ENCODE assay signal across 1 mouse cellular context in the genomic region with DNA sequence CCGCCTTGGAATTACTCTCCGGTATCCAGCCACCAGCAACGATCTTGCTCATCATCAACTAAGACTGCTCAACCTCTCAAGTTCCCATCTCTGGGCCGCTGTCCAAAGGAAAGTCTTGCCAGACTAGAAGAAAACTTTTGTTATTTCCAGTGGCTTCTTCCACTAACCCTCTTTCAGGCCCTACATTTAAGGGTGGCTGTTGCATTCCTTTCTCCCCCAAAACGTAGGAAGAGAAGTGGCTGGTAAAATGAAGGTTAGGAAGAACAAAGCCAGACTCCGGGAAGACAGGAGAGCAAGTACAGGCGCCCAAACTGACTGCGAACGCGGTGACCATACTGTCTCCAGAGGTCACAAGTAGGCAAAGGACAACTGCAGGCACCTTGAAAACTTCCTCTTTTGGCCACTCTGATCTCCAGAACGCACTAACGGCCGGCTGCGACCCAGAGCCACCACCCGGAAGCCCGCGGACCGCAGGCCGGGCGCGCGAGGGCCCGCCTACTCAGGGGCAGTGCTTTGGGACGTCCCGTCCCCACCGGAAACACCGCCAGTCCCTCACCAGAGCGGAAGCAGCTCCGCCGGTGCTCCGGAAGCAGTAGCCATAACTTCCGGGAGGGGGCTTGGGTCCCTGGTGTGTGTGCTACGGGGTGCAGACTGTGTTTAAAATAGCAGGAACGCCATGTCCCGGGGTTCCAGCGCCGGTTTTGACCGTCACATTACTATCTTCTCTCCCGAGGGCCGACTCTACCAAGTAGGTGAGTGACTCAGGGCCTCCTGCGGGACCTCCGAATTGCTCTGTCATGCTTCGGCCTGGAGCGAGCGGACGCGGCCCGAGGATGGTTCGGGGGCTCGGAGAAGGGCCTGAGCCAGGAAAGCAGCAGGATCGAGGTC.
A peak's percentile ranks its signal among the peaks of the same experiment; 100 is the strongest.
TF ChIP-seq lines count a peak whose summit lies in the region.

No protein-coding gene starts in this region.

TF ChIP-seq in CH12.LX, 34 proteins besides CTCF, POLR2A, EP300 and RAD21 (continued from another document):
- TF ChIP-seq SMC3 (IDR thresholded peaks at IDR 0.05; ENCODE audit: low read depth, low read length) (peak; percentile 42; the same call in 1 of the 2 replicates), PAX5 (IDR thresholded peaks at IDR 0.05; ENCODE audit: low read length) (no peak), ELF1 (IDR thresholded peaks at IDR 0.05; ENCODE audit: low read depth, low read length) (peak; percentile 98), USF1 (IDR thresholded peaks at IDR 0.05; ENCODE audit: low read depth, low read length) (no peak), CHD1 (IDR thresholded peaks at IDR 0.05; ENCODE audit: low read depth, low read length) (peak; percentile 93), E2F4 (IDR thresholded peaks at IDR 0.05; ENCODE audit: insufficient replicate concordance, low read depth, low read length) (no peak), KAT2A (IDR thresholded peaks at IDR 0.05; ENCODE audit: insufficient replicate concordance, low read length) (peak; percentile 94; the same call in 1 of the 2 replicates), CHD2 (IDR thresholded peaks at IDR 0.05; ENCODE audit: low read length) (peak; percentile 86), TCF12 (IDR thresholded peaks at IDR 0.05; ENCODE audit: low read depth, low read length) (peak; percentile 94), MAFK (IDR thresholded peaks at IDR 0.05; ENCODE audit: insufficient replicate concordance, low read length) (peak; percentile 40; the same call in 1 of the 2 replicates), MXI1 (IDR thresholded peaks at IDR 0.05; ENCODE audit: low read depth, low read length) (peak; percentile 80), ZC3H11A (IDR thresholded peaks at IDR 0.05; ENCODE audit: low read depth, low read length) (no peak), UBTF (IDR thresholded peaks at IDR 0.05; ENCODE audit: low read depth, low read length) (no peak), NELFE (IDR thresholded peaks at IDR 0.05; ENCODE audit: low read depth, low read length) (peak; percentile 85), GABPA (IDR thresholded peaks at IDR 0.05; ENCODE audit: insufficient replicate concordance, low read depth, low read length) (no peak; the same call in 1 of the 2 replicates), MEF2A (IDR thresholded peaks at IDR 0.05; ENCODE audit: borderline replicate concordance, low read depth, low read length) (peak; percentile 75; the same call in 1 of the 2 replicates), JUND (conservative IDR thresholded peaks at IDR 0.05; ENCODE audit: low read depth, low read length) (no peak), ETS1 (conservative IDR thresholded peaks at IDR 0.05; ENCODE audit: low read depth, low read length) (peak; percentile 45), HCFC1 (IDR thresholded peaks at IDR 0.05; ENCODE audit: low read depth, low read length) (peak; percentile 95), MAZ (IDR thresholded peaks at IDR 0.05; ENCODE audit: low read depth, low read length) (peak; percentile 91), MAX (IDR thresholded peaks at IDR 0.05; ENCODE audit: low read length) (peak; percentile 79), MYC (IDR thresholded peaks at IDR 0.05; ENCODE audit: low read depth, low read length) (no peak; the same call in 1 of the 2 replicates), ZKSCAN1 (IDR thresholded peaks at IDR 0.05; ENCODE audit: borderline replicate concordance, low read depth, low read length) (no peak), POLR2AphosphoS2 (IDR thresholded peaks at IDR 0.05; ENCODE audit: low read depth, low read length) (peak; percentile 84; the same call in 1 of the 2 replicates), TBP (conservative IDR thresholded peaks at IDR 0.05; ENCODE audit: low read depth, low read length) (peak; percentile 90), BHLHE40 (IDR thresholded peaks at IDR 0.05; ENCODE audit: low read depth, low read length) (peak; percentile 67), ZMIZ1 (IDR thresholded peaks at IDR 0.05; ENCODE audit: low read depth, low read length) (peak; percentile 82), ZNF384 (IDR thresholded peaks at IDR 0.05; ENCODE audit: low read depth, low read length) (no peak), SIN3A (IDR thresholded peaks at IDR 0.05; ENCODE audit: low read length) (peak; percentile 94), RCOR1 (conservative IDR thresholded peaks at IDR 0.05; ENCODE audit: low read depth, low read length) (no peak; the same call in 1 of the 2 replicates), JUN (IDR thresholded peaks at IDR 0.05; ENCODE audit: insufficient read depth, low read depth, low read length) (no peak), IRF4 (IDR thresholded peaks at IDR 0.05; ENCODE audit: low read depth, low read length) (peak; percentile 58; the same call in 1 of the 2 replicates)
